Mouse (Mus musculus) hindbrain, embryonic 10.5 days (tissue): ENCODE measurements around the gene Gpx7. TPM values are rescaled to one million over a fixed set of nuclear protein-coding genes. Genes with fewer than 3 reads are reported as not detected.

Source experiments
- DNase-seq: peaks from one replicate; pipeline ENCODE4 v3.0.0-alpha.2; 2017; ENCODE audit warnings: low spot score
- H3K27ac ChIP-seq: fragments of 300-500 bp; sonication (generic); 2 replicates; pipeline ENCODE4 v1.5.1; 2016; ENCODE audit warnings: mild to moderate bottlenecking, moderate library complexity
- H3K27me3 ChIP-seq: fragments of 300-500 bp; sonication (generic); 2 replicates; pipeline ENCODE4 v1.6.1; 2016; ENCODE audit warnings: mild to moderate bottlenecking; ENCODE audit not compliant: poor library complexity, insufficient read depth, severe bottlenecking
- H3K36me3 ChIP-seq: fragments of 300-500 bp; sonication (generic); 2 replicates; pipeline ENCODE4 v1.6.1; 2016; ENCODE audit warnings: mild to moderate bottlenecking, moderate library complexity
- H3K4me1 ChIP-seq: fragments of 300-500 bp; sonication (generic); replicated peaks from 2 replicates; pipeline ENCODE4 v1.6.1; 2016; ENCODE audit warnings: mild to moderate bottlenecking
- H3K4me3 ChIP-seq: fragments of 300-500 bp; sonication (generic); 2 replicates; pipeline ENCODE4 v1.5.1; 2016; ENCODE audit warnings: mild to moderate bottlenecking, moderate library complexity
- H3K9me3 ChIP-seq: fragments of 300-500 bp; sonication (generic); 2 replicates; pipeline ENCODE4 v1.6.1; 2016; ENCODE audit warnings: mild to moderate bottlenecking, moderate library complexity
- WGBS: fragments of 180-500 bp; shearing (Covaris S2); methylation state at CpG from one replicate; pipeline ENCODE4 v1.1.7; 2016; 5-methylcytosine and 5-hydroxymethylcytosine counted together
- polyA plus RNA-seq: library from polyadenylated mRNA; unstranded; fragments of >200 nt; fragmentation: Nextera tagmentation; extraction: Ambion mirVana; gene quantifications from 2 replicates; pipeline ENCODE4 v1.2.1, GENCODE M21; 2016

Gpx7 gene
- polyA plus RNA-seq, 1 experiment from 2014 or later, result 56.0 TPM

GRCm38 (mm10) chr4:108387106-108387505 is 19.7 kb downstream of the Gpx7 start:
- peak; percentile 32 for DNase-seq
- peak overlapping the region; percentile 90 for H3K27ac ChIP-seq
- H3K4me3 ChIP-seq, result peak overlapping the region; percentile 45
- WGBS, result 40% methylated on average over 4 of the region's 4 CpGs
- H3K27me3 ChIP-seq, result peaks cover 40% of the 10 kb centered on the region
- H3K36me3 ChIP-seq, result no peaks in the 10 kb centered on the region
- H3K9me3 ChIP-seq, result no peaks in the 10 kb centered on the region
- H3K4me1 ChIP-seq, result peaks cover 36% of the 10 kb centered on the region

DNA sequence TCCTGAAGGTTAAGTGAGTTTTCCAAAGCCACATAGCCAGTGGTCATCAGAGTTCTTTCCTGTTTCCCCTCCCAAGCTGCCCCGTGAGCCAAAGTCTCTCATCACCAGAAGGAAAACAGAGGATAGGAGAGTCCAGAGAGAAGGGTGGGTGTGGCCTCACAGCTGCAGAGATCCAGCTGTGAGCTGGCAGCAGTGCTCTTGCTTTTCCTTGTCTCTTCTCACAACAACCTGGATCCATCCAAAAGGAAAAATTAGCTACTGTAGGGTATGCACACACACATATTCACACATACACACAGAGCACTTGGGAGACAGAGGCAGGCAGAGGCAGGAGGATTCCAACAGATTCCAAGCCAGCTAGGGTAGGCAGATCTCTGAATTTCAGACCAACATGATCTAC is 20.7 kb downstream of the Gpx7 start:
- no peak for DNase-seq
- peaks cover 36% of the 10 kb centered on the region for H3K4me1 ChIP-seq
- no peak overlapping the region for H3K27ac ChIP-seq
- peaks cover 51% of the 10 kb centered on the region for H3K27me3 ChIP-seq
- 24% methylated on average over 1 of the region's 1 CpGs for WGBS
- no peaks in the 10 kb centered on the region for H3K9me3 ChIP-seq
- H3K36me3 ChIP-seq, result no peaks in the 10 kb centered on the region
- H3K4me3 ChIP-seq, result no peak overlapping the region

DNA sequence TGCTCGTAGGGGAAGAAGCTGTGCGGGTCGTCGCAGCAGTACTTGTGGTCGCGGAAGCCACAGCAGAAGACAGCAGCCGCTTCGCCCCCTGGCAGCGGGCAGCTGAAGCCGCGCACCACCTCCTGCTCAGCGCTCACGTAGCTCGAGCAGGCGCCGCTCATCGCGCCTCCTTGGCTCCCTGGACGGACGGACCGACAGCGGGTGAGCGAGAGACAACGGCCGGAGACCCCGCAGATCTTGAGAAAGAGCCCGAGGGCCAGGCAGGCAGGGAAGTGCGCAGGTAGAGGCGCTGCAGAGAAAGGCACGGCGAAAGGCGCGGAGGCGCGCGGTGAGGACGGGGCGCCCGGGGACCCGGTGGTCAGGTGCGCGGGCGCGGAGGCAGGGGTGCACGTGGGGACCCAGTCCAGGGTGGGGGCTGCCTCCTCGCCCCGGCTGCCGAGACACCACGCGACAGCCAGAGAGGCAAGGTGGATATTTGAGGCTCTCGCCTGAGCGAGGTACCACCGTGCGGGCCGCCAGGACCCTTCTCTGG is 23.5 kb downstream of the Gpx7 start, which contains the start of gene Shisal2a:
Shisal2a (minus strand) TSS at position 167 of the 532 bp plus-strand sequence.
- peak; percentile 53 for DNase-seq
- Histone ChIP-seq H3K36me3 (no peaks in the 10 kb centered on the region), H3K27ac (peak within 1 kb of the TSS; percentile 85), H3K4me3 (peak within 1 kb of the TSS; percentile 61), H3K4me1 (peaks cover 45% of the 10 kb centered on the region), H3K27me3 (peaks cover 48% of the 10 kb centered on the region), H3K9me3 (no peaks in the 10 kb centered on the region)
- WGBS, result 2% methylated on average over 55 of the region's 55 CpGs

DNA sequence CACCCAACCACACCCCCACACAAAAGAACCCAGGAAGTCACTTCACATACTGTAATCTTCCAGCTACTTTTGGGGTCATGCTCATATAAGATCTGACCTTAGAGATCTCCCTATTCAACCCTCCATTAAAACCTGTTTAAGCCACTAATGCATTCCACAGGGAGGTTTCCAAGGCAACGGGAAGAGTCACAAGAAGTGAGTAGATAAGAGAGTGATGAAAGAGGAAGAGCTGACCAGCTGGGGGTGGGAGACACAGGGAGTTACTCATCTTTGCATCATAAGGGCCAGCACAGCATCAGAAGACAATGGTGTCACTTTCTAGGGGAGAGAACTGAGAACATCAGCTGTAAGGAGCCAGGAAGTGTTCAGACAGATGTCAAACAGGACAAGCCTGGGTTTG is 26.6 kb downstream of the Gpx7 start:
- Histone ChIP-seq H3K4me1 (peaks cover 31% of the 10 kb centered on the region), H3K9me3 (no peaks in the 10 kb centered on the region), H3K27ac (peak overlapping the region; percentile 53; the same call in 1 of the 2 replicates), H3K27me3 (peaks cover 43% of the 10 kb centered on the region), H3K4me3 (no peak overlapping the region), H3K36me3 (no peaks in the 10 kb centered on the region)
- DNase-seq, result no peak
- 21% methylated on average over 1 of the region's 1 CpGs for WGBS

GRCm38 (mm10) chr4:108379476-108379875 is 27.3 kb downstream of the Gpx7 start:
- H3K4me1 ChIP-seq, result peaks cover 31% of the 10 kb centered on the region
- H3K4me3 ChIP-seq, result no peak overlapping the region
- no peaks in the 10 kb centered on the region for H3K36me3 ChIP-seq
- H3K27ac ChIP-seq, result peak overlapping the region; percentile 53; the same call in 1 of the 2 replicates
- 78% methylated on average over 3 of the region's 3 CpGs for WGBS
- H3K9me3 ChIP-seq, result no peaks in the 10 kb centered on the region
- H3K27me3 ChIP-seq, result peaks cover 36% of the 10 kb centered on the region
- no peak for DNase-seq

DNA sequence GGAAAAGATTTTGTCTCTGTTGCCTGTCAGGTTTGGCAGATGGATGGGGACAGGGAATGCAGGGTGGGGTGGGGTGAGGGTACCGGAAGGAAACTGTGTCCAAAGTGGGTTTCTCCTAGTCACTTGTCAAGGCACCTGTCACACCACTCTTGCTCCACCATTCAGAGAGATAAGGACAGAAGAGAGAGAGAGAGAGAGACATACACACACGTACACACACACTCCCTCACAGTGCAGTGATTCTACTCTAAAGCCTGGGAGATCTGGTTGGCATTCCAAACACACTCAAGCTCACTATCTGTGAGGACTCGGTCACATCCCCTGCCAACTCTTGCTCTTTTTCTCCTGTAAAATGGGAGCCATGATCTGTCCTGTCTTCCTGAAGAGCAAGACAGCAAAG is 34.6 kb downstream of the Gpx7 start:
- WGBS, result 85% methylated on average over 3 of the region's 3 CpGs
- Histone ChIP-seq H3K36me3 (no peaks in the 10 kb centered on the region), H3K27me3 (no peaks in the 10 kb centered on the region), H3K9me3 (no peaks in the 10 kb centered on the region), H3K4me3 (no peak overlapping the region), H3K27ac (no peak overlapping the region), H3K4me1 (peaks cover 13% of the 10 kb centered on the region)
- no peak for DNase-seq

DNA sequence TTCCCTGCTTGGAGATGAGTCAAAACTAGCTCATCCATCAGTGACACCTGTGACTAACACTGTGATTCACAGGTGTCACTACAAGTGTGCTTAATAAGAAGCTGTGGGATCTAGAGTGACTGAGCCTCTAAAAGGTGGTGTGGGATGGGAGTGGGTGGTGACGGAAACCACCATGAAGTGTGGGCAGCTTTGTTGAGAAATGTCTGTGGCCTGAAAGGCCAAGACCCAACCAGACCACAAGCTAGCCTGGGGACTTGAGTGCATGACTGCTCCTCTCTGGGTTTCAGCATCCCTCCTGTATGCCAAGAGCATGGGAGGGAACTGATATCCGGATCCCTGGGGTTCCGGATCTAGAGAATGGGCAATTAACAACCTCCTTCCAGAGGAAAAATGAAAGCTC is 35.3 kb downstream of the Gpx7 start:
- H3K4me1 ChIP-seq, result peaks cover 13% of the 10 kb centered on the region
- H3K27ac ChIP-seq, result no peak overlapping the region
- H3K27me3 ChIP-seq, result no peaks in the 10 kb centered on the region
- 85% methylated on average over 3 of the region's 3 CpGs for WGBS
- no peaks in the 10 kb centered on the region for H3K36me3 ChIP-seq
- no peak overlapping the region for H3K4me3 ChIP-seq
- no peak for DNase-seq
- H3K9me3 ChIP-seq, result no peaks in the 10 kb centered on the region

DNA sequence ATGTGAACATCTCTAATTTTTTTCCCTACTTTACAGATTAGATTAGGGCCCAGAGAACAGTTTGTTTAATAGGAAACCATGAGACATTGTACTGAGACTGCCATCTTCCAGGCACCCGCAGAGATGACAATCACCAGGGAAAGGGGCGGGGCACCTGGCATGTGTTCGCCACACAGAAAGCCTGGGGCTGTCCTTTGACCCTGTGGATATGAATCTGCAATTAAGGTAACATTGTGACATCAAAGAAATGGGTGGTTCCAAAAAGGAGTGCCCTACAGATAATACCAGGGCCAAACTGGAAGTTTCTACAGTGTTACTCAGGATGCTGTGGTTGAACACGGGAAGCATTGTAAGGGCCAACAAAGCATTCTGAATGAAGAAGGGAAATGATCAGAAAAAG is 36.4 kb downstream of the Gpx7 start:
- Histone ChIP-seq H3K4me1 (peaks cover 13% of the 10 kb centered on the region), H3K9me3 (no peaks in the 10 kb centered on the region), H3K4me3 (no peak overlapping the region), H3K27ac (no peak overlapping the region), H3K36me3 (no peaks in the 10 kb centered on the region), H3K27me3 (no peaks in the 10 kb centered on the region)
- no peak for DNase-seq
- 64% methylated on average over 4 of the region's 4 CpGs for WGBS

GRCm38 (mm10) chr4:108369254-108369653 is 37.5 kb downstream of the Gpx7 start:
- H3K9me3 ChIP-seq, result no peaks in the 10 kb centered on the region
- H3K27me3 ChIP-seq, result no peaks in the 10 kb centered on the region
- H3K36me3 ChIP-seq, result no peaks in the 10 kb centered on the region
- DNase-seq, result no peak
- no peak overlapping the region for H3K4me3 ChIP-seq
- peaks cover 14% of the 10 kb centered on the region for H3K4me1 ChIP-seq
- peak overlapping the region; percentile 2; the same call in 1 of the 2 replicates for H3K27ac ChIP-seq
- WGBS, result 21% methylated on average over 5 of the region's 5 CpGs

DNA sequence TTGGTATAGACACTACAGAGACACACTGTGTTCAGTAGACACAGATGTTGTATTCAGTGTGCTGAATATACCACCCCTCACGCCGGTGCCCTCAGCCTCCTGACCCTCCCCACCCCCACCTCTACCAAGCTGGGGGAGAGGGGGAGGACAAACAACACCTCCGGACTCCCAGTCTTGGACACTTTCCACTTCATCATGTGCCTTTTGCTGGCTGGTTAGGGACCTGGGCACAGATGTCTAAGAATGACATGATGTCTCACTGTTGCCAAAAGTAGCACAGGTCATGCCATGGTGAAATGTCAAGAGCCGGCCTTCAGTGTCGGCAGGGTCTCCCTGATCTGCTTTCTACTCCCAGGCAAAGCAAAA is 42.7 kb downstream of the Gpx7 start:
- no peak for DNase-seq
- Histone ChIP-seq H3K27ac (peak overlapping the region; percentile 95), H3K27me3 (no peaks in the 10 kb centered on the region), H3K36me3 (no peaks in the 10 kb centered on the region), H3K9me3 (no peaks in the 10 kb centered on the region), H3K4me3 (peak overlapping the region; percentile 4; the same call in 1 of the 2 replicates), H3K4me1 (peaks cover 61% of the 10 kb centered on the region)
- 14% methylated on average over 5 of the region's 5 CpGs for WGBS

DNA sequence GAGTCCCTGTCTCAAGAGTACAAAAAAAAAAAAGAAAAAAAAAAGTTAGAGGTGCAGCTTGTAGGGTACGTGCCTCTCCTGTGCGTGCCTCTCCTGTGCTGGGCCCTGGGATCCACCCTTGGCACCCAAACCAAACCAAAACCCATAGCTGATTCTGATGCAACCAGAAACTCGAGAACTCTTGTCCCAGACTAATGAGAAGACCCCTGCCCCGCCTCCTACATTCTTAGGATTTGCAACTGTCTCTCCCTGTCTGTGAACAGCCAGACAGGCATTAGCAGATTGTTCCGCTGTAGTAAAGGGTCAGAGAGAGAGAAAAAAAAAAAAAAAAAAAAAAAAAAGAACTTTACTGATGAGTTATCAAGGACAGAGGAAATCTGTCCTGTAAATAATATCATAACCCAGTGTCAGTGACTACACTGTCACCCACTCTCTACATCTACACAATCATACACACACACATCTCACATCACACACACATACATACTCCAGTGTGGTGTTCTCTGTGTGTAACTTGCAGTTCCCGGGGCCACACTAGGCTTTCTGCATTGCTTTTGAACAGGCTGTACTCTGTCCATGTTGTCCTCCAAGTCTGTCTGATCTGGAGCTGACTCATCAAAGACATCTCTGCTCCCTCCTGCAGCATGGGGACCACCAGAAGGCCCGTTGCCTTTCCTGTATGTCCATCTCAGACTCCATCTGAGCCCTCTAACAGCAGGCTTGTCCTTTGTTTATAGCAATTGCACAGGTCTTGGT is 43.2 kb downstream of the Gpx7 start:
- H3K36me3 ChIP-seq, result no peaks in the 10 kb centered on the region
- peak; percentile 64 for DNase-seq
- peak overlapping the region; percentile 35 for H3K4me3 ChIP-seq
- H3K27ac ChIP-seq, result peak overlapping the region; percentile 95
- no peaks in the 10 kb centered on the region for H3K27me3 ChIP-seq
- 5% methylated on average over 7 of the region's 7 CpGs for WGBS
- no peaks in the 10 kb centered on the region for H3K9me3 ChIP-seq
- peaks cover 61% of the 10 kb centered on the region for H3K4me1 ChIP-seq

- H3K4me3 ChIP-seq, result peak overlapping the region; percentile 35
Measured at GRCm38 (mm10) chr4:108362321-108363261, 44.2 kb downstream of the Gpx7 start.

More at GRCm38 (mm10) chr4:108362321-108363261, 44.2 kb downstream of the Gpx7 start:
- Histone ChIP-seq H3K9me3 (no peaks in the 10 kb centered on the region), H3K4me1 (peaks cover 64% of the 10 kb centered on the region), H3K36me3 (no peaks in the 10 kb centered on the region), H3K27me3 (no peaks in the 10 kb centered on the region), H3K27ac (peak overlapping the region; percentile 95)
- 4% methylated on average over 18 of the region's 18 CpGs for WGBS
- DNase-seq, result peak; percentile 90
